Comparison of ENCODE assay signal across 7 mouse cellular contexts in the genomic region with DNA sequence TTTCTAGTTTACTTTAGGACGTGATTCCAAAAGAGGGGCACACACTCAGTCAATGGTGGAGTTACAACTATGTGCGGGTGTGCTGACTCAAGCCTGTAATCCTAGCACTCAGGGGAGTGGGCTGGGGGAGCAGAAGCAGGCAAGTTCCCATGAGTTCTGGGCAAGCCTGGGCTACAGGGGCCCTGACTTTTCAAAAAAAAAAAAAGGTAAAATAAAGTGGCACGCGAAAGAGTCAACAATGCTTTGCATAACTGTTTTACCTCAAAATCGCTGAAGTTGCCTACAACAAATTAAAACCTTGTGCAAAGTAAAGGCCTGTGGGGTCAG. TPM values are rescaled to one million over a fixed set of nuclear protein-coding genes. Genes with fewer than 3 reads are reported as not detected.
DNase-seq lines count a peak whose midpoint lies in the region; ATAC-seq and TF ChIP-seq lines count a peak whose summit lies in the region.

No protein-coding gene starts in this region.

- no peak for TF ChIP-seq POLR2A in small intestine, adult 2 months (IDR thresholded peaks at IDR 0.05; ENCODE audit: low read depth, low read length)

- no peak for ATAC-seq in lung, postnatal 0 days
- ATAC-seq in forebrain, embryonic 11.5 days (replicated peaks; ENCODE audit: low FRiP score) = no peak
- no peak for ATAC-seq in limb, embryonic 11.5 days (ENCODE audit: insufficient number of reproducible peaks, low FRiP score, low TSS enrichment, low read depth)
- ATAC-seq in granulocyte monocyte progenitor cell, adult 5-6 weeks (replicated peaks; ENCODE audit: poor library complexity, severe bottlenecking) = no peak

- peak overlapping the region; percentile 78 for H3K4me3 ChIP-seq in lung, postnatal 0 days (ENCODE audit: low read depth, low read length)
- H3K4me3 ChIP-seq in forebrain, embryonic 11.5 days (ENCODE audit: low read depth, low read length) = peak overlapping the region; percentile 85
- H3K4me3 ChIP-seq in limb, embryonic 11.5 days (ENCODE audit: low read depth, low read length) = peak overlapping the region; percentile 89
- H3K4me3 ChIP-seq in small intestine, adult 2 months (ENCODE audit: low read depth, low read length) = peak overlapping the region; percentile 80

- H3K9me3 ChIP-seq in lung, postnatal 0 days (ENCODE audit: low read length) = no peaks in the 10 kb centered on the region
- no peaks in the 10 kb centered on the region for H3K9me3 ChIP-seq in forebrain, embryonic 11.5 days (ENCODE audit: control insufficient read depth, low read length)
- no peaks in the 10 kb centered on the region for H3K9me3 ChIP-seq in limb, embryonic 11.5 days (ENCODE audit: control insufficient read depth, low read length)

- no peak for TF ChIP-seq EP300 in lung, postnatal 0 days (IDR thresholded peaks at IDR 0.05)

- 2% methylated on average over 5 of the region's 5 CpGs for WGBS in lung, postnatal 0 days
- WGBS in forebrain, embryonic 11.5 days = 15% methylated on average over 5 of the region's 5 CpGs
- 12% methylated on average over 5 of the region's 5 CpGs for WGBS in limb, embryonic 11.5 days
- 9% methylated on average over 5 of the region's 5 CpGs for WGBS in small intestine, adult 2 months

- no peaks in the 10 kb centered on the region for H3K27me3 ChIP-seq in lung, postnatal 0 days (replicated peaks; ENCODE audit: insufficient read depth, low read length)
- no peaks in the 10 kb centered on the region for H3K27me3 ChIP-seq in forebrain, embryonic 11.5 days (ENCODE audit: control insufficient read depth, insufficient read depth, low read length)
- H3K27me3 ChIP-seq in limb, embryonic 11.5 days (ENCODE audit: control insufficient read depth, insufficient read depth, low read length) = no peaks in the 10 kb centered on the region
- H3K27me3 ChIP-seq in small intestine, adult 2 months (ENCODE audit: control insufficient read depth, insufficient read depth, low read length) = no peaks in the 10 kb centered on the region

- H3K4me2 ChIP-seq in lung, postnatal 0 days (replicated peaks; ENCODE audit: low read depth, low read length) = peak overlapping the region; percentile 65
- peak overlapping the region; percentile 52 for H3K4me2 ChIP-seq in forebrain, embryonic 11.5 days (ENCODE audit: low read depth, low read length, severe bottlenecking)
- peak overlapping the region; percentile 82 for H3K4me2 ChIP-seq in limb, embryonic 11.5 days (ENCODE audit: low read depth, severe bottlenecking)

- H3K36me3 ChIP-seq in lung, postnatal 0 days (ENCODE audit: insufficient read depth, low read length) = no peaks in the 10 kb centered on the region
- H3K36me3 ChIP-seq in forebrain, embryonic 11.5 days (ENCODE audit: control insufficient read depth, insufficient read depth, low read length) = no peaks in the 10 kb centered on the region
- no peaks in the 10 kb centered on the region for H3K36me3 ChIP-seq in limb, embryonic 11.5 days (ENCODE audit: control insufficient read depth, insufficient read depth, low read length)
- H3K36me3 ChIP-seq in small intestine, adult 2 months (ENCODE audit: control insufficient read depth, insufficient read depth, low read length) = peaks cover 3% of the 10 kb centered on the region; the same call in 1 of the 2 replicates

- peaks cover 2% of the 10 kb centered on the region; the same call in 1 of the 2 replicates for H3K4me1 ChIP-seq in lung, postnatal 0 days (ENCODE audit: insufficient read depth, low read depth, low read length)
- peaks cover 2% of the 10 kb centered on the region; the same call in 1 of the 2 replicates for H3K4me1 ChIP-seq in forebrain, embryonic 11.5 days (replicated peaks; ENCODE audit: control insufficient read depth, insufficient read depth, low read length)
- peaks cover 5% of the 10 kb centered on the region; the same call in 1 of the 2 replicates for H3K4me1 ChIP-seq in limb, embryonic 11.5 days (ENCODE audit: control insufficient read depth, insufficient read depth, low read length)
- peaks cover 4% of the 10 kb centered on the region; the same call in 1 of the 2 replicates for H3K4me1 ChIP-seq in small intestine, adult 2 months (ENCODE audit: control insufficient read depth, insufficient read depth, insufficient read length, low read length)

- DNase-seq in lung, postnatal 0 days (ENCODE audit: low spot score) = no peak
- no peak for DNase-seq in lung, postnatal 14 days
- no peak for DNase-seq in forebrain, embryonic 11.5 days (ENCODE audit: low spot score)
- no peak for DNase-seq in limb, embryonic 11.5 days (ENCODE audit: low spot score)
- DNase-seq in embryo, embryonic 10.5 days (ENCODE audit: low spot score) = no peak

- H3K27ac ChIP-seq in lung, postnatal 0 days (ENCODE audit: low read length) = peak overlapping the region; percentile 94
- peak overlapping the region; percentile 90 for H3K27ac ChIP-seq in forebrain, embryonic 11.5 days (ENCODE audit: low read depth, low read length)
- peak overlapping the region; percentile 93 for H3K27ac ChIP-seq in limb, embryonic 11.5 days (replicated peaks; ENCODE audit: low read depth, low read length)
- peak overlapping the region; percentile 95 for H3K27ac ChIP-seq in small intestine, adult 2 months (ENCODE audit: insufficient read depth, low read depth, low read length)

- peak overlapping the region; percentile 64 for H3K9ac ChIP-seq in lung, postnatal 0 days (replicated peaks; ENCODE audit: low read depth)
- peak overlapping the region; percentile 95 for H3K9ac ChIP-seq in forebrain, embryonic 11.5 days (ENCODE audit: low read length)
- H3K9ac ChIP-seq in limb, embryonic 11.5 days (ENCODE audit: low read length) = peak overlapping the region; percentile 92

- TF ChIP-seq CTCF in lung, postnatal 0 days (IDR thresholded peaks at IDR 0.05) = no peak
- no peak for TF ChIP-seq CTCF in small intestine, adult 2 months (IDR thresholded peaks at IDR 0.05; ENCODE audit: extremely low read depth, insufficient read length, insufficient replicate concordance, low read depth, low read length)

RNA-seq across cellular contexts. Expression of gene Shld2, which starts 0.4 kb away (rescaled TPM):
- 7.5 and 9.7 TPM in 2 replicates for polyA plus RNA-seq in lung, postnatal 0 days (2015; fragmentation: Nextera tagmentation; extraction: Ambion mirVana)
- polyA plus RNA-seq in forebrain, embryonic 11.5 days (2014; fragmentation: Nextera tagmentation; extraction: Ambion mirVana) = 9.0 and 10.3 TPM in 2 replicates
- 11.7 and 12.7 TPM in 2 replicates for polyA plus RNA-seq in limb, embryonic 11.5 days (2014; fragmentation: Nextera tagmentation; extraction: Ambion mirVana)
- 0.19 and 0.79 TPM in 2 replicates for polyA plus RNA-seq in small intestine, adult 2 months (2012; rRNA removed)
- total RNA-seq in granulocyte monocyte progenitor cell, adult 5-6 weeks (2014; fragmentation: Nextera tagmentation) = 6.6 and 16.8 TPM in 2 replicates
- 7.9 and 17.8 TPM in 2 replicates for total RNA-seq in granulocyte monocyte progenitor cell, adult 5-6 weeks (2017)

RNA-seq across cellular contexts. Expression of gene Glud1, which starts 0.7 kb away (rescaled TPM):
- 63.2 and 64.3 TPM in 2 replicates for polyA plus RNA-seq in lung, postnatal 0 days (2015; fragmentation: Nextera tagmentation; extraction: Ambion mirVana)
- polyA plus RNA-seq in forebrain, embryonic 11.5 days (2014; fragmentation: Nextera tagmentation; extraction: Ambion mirVana) = 89.4 TPM in 2 replicates
- polyA plus RNA-seq in limb, embryonic 11.5 days (2014; fragmentation: Nextera tagmentation; extraction: Ambion mirVana) = 76.3 and 83.7 TPM in 2 replicates
- 33.8 and 223 TPM in 2 replicates for polyA plus RNA-seq in small intestine, adult 2 months (2012; rRNA removed)
- total RNA-seq in granulocyte monocyte progenitor cell, adult 5-6 weeks (2014; fragmentation: Nextera tagmentation) = 127 and 141 TPM in 2 replicates
- 180 and 222 TPM in 2 replicates for total RNA-seq in granulocyte monocyte progenitor cell, adult 5-6 weeks (2017)

RNA-seq across cellular contexts. Expression of gene Fam25c, which starts 45.4 kb away (rescaled TPM):
- 0.45 TPM in 1 of 2 replicates, not detected in the other for polyA plus RNA-seq in lung, postnatal 0 days (2015; fragmentation: Nextera tagmentation; extraction: Ambion mirVana)
- polyA plus RNA-seq in forebrain, embryonic 11.5 days (2014; fragmentation: Nextera tagmentation; extraction: Ambion mirVana) = not detected in 2 replicates
- polyA plus RNA-seq in limb, embryonic 11.5 days (2014; fragmentation: Nextera tagmentation; extraction: Ambion mirVana) = not detected in 2 replicates
- not detected in 2 replicates for polyA plus RNA-seq in small intestine, adult 2 months (2012; rRNA removed)
- total RNA-seq in granulocyte monocyte progenitor cell, adult 5-6 weeks (2014; fragmentation: Nextera tagmentation) = not detected in 2 replicates
- total RNA-seq in granulocyte monocyte progenitor cell, adult 5-6 weeks (2017) = not detected in 2 replicates
